Mouse (Mus musculus): ENCODE measurements at regions not wholly inside any gene's neighbourhood (a gene's known extent, or its start where the extent isn't known, plus 50 kb on each side); places are given as distances from the start of the nearest gene placed in this dataset.
"Not testable (repeated sequence)": the region's sequence is repeated elsewhere in the genome, so short reads cannot be mapped to it uniquely, and the experiment has no call there.

- Histone ChIP-seq H3K9ac (ENCODE audit: low read depth, low read length) (no peak overlapping the region), H3K4me3 (ENCODE audit: insufficient read depth, low read depth, low read length) (no peak overlapping the region), H3K79me2 (ENCODE audit: control insufficient read depth, insufficient read depth, low read length) (no peaks in the 10 kb centered on the region), H3K36me3 (ENCODE audit: control insufficient read depth, insufficient read depth, low read length) (no peaks in the 10 kb centered on the region), H3K4me1 (ENCODE audit: control insufficient read depth, insufficient read depth, low read length) (no peaks in the 10 kb centered on the region), H3K27ac (replicated peaks; ENCODE audit: insufficient read depth, low read depth, low read length) (no peak overlapping the region), H3K27me3 (ENCODE audit: control insufficient read depth, insufficient read depth, low read length) (no peaks in the 10 kb centered on the region)
- TF ChIP-seq CTCF (IDR thresholded peaks at IDR 0.05; ENCODE audit: low read depth, low read length) = no peak
- no peak for TF ChIP-seq POLR2A (IDR thresholded peaks at IDR 0.05; ENCODE audit: extremely low read depth, insufficient read depth, low read length)
- DNase-seq (ENCODE audit: extremely low read depth, low read depth, low spot score) = no peak
- whole genome bisulfite sequencing = 80% methylated on average over 2 of the region's 2 CpGs
Observed at GRCm38 (mm10) chr2:17081266-17081665, 650.0 kb downstream of the Nebl start.

GRCm38 (mm10) chr2:17065149-17066145 is 665.8 kb downstream of the Nebl start:
- not testable (repeated sequence) for H3K9ac ChIP-seq (ENCODE audit: low read depth, low read length); H3K27ac ChIP-seq (replicated peaks; ENCODE audit: insufficient read depth, low read depth, low read length); H3K4me3 ChIP-seq (ENCODE audit: insufficient read depth, low read depth, low read length); H3K27me3 ChIP-seq (ENCODE audit: control insufficient read depth, insufficient read depth, low read length); H3K36me3 ChIP-seq (ENCODE audit: control insufficient read depth, insufficient read depth, low read length); H3K4me1 ChIP-seq (ENCODE audit: control insufficient read depth, insufficient read depth, low read length); H3K79me2 ChIP-seq (ENCODE audit: control insufficient read depth, insufficient read depth, low read length)
- peak; percentile 15 for DNase-seq (ENCODE audit: extremely low read depth, low read depth, low spot score)
- WGBS = 80% methylated on average over 26 of the region's 26 CpGs

All from liver, adult 2 months (tissue).